ENCODE assay signal across 19 mouse cellular contexts in the genomic region with DNA sequence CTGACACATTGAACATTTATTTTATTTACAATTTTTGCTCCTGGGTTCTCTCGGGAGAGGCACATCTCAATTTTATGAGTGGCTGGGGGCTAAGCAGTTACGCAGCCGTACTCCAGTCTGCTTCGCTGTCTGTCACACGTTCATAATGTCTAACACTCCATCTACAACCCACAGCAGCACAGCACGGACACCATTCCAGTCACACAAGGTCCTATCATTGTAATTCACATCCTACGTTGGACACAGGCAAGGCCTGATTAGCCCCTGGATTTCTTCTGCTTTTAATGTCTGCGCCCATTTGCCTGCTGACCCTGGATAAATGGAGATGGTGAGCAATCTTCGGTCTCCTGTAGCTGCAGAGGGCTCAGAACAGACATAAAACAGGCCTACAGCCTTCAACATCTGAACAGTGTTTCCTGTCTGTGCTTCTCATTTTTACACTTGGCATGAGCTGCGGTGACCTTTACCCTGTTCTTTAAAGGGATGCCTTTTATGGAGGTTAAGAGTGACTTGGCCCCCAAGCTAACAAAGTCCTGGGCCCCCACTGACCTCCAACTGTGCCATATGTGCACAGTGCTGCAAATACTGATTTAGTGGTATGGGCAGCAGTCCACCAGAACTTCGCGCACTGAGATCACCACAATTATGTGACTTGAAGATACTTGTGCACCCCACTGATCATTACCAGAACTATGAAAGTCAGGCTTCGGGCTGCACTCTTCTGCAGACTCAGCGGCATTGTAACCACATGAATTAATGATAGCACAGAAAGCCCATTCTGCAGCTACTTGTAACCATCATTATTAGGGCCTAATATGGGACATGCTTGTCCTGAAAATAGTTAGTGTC.
DNase-seq lines count a peak whose midpoint lies in the region; ATAC-seq and TF ChIP-seq lines count a peak whose summit lies in the region.
"Had no signal": no experiment of that assay in that cellular context is flagged by ENCODE, and none has a peak within 500 bp of the region (broad histone marks: within the 10 kb centered on the region; RNA-seq: fewer than 3 reads in every experiment).

No protein-coding gene starts in this region.

- no peak for TF ChIP-seq CTCF in lung, embryonic 14.5 days (IDR thresholded peaks at IDR 0.05; ENCODE audit: low read depth)

- intact Hi-C loops in heart, postnatal 25 days (cut with DNase I), result no loop called here

- no peak overlapping the region for H3K4me2 ChIP-seq in heart, embryonic 11.5 days
- H3K4me2 ChIP-seq in lung, embryonic 14.5 days, result no peak overlapping the region
- no peak overlapping the region for H3K4me2 ChIP-seq in intestine, embryonic 15.5 days (replicated peaks)
- H3K4me2 ChIP-seq in neural tube, embryonic 11.5 days (ENCODE audit: low read depth), result no peak overlapping the region
- H3K4me2 ChIP-seq: forebrain, embryonic 12.5 days; limb, embryonic 15.5 days had no signal

- no peak for DNase-seq in heart, postnatal 25 days (ENCODE audit: low spot score)
- DNase-seq in lung, embryonic 14.5 days, result peak; percentile 8
- DNase-seq in lung, postnatal 10 days, result no peak
- DNase-seq in neural tube, embryonic 11.5 days (ENCODE audit: low spot score), result peak; percentile 19
- DNase-seq in cerebellum, adult 9-11 months, result no peak
- DNase-seq: cerebellum, adult 8-10 months; heart, adult 18-20 months; heart, postnatal 10 days; layer of hippocampus, postnatal 36 days; retina, postnatal 1 day; thymus, postnatal 4 days had no signal

- H3K9ac ChIP-seq in heart, embryonic 11.5 days (ENCODE audit: low read depth, low read length), result no peak overlapping the region
- no peak overlapping the region for H3K9ac ChIP-seq in lung, embryonic 14.5 days
- H3K9ac ChIP-seq in intestine, embryonic 15.5 days, result no peak overlapping the region
- no peak overlapping the region for H3K9ac ChIP-seq in neural tube, embryonic 11.5 days (ENCODE audit: low read length)
- H3K9ac ChIP-seq: forebrain, embryonic 12.5 days; limb, embryonic 15.5 days had no signal

- H3K27me3 ChIP-seq in heart, embryonic 11.5 days (ENCODE audit: control insufficient read depth, insufficient read depth, low read length), result no peaks in the 10 kb centered on the region
- no peaks in the 10 kb centered on the region for H3K27me3 ChIP-seq in lung, embryonic 14.5 days (ENCODE audit: insufficient read depth, low read length)
- no peaks in the 10 kb centered on the region for H3K27me3 ChIP-seq in intestine, embryonic 15.5 days (replicated peaks)
- H3K27me3 ChIP-seq in neural tube, embryonic 11.5 days (ENCODE audit: control insufficient read depth, insufficient read depth, low read length), result no peaks in the 10 kb centered on the region
- H3K27me3 ChIP-seq: forebrain, embryonic 12.5 days; limb, embryonic 15.5 days; Patski had no signal

- no peaks in the 10 kb centered on the region for H3K9me3 ChIP-seq in heart, embryonic 11.5 days (replicated peaks; ENCODE audit: control insufficient read depth, low read length)
- H3K9me3 ChIP-seq in lung, embryonic 14.5 days (ENCODE audit: low read depth, low read length), result no peaks in the 10 kb centered on the region
- H3K9me3 ChIP-seq in intestine, embryonic 15.5 days, result no peaks in the 10 kb centered on the region
- no peaks in the 10 kb centered on the region for H3K9me3 ChIP-seq in neural tube, embryonic 11.5 days (ENCODE audit: control insufficient read depth, low read length)
- H3K9me3 ChIP-seq: forebrain, embryonic 12.5 days; limb, embryonic 15.5 days had no signal

- no peaks in the 10 kb centered on the region for H3K36me3 ChIP-seq in heart, embryonic 11.5 days (ENCODE audit: control insufficient read depth, insufficient read depth, low read length)
- no peaks in the 10 kb centered on the region for H3K36me3 ChIP-seq in lung, embryonic 14.5 days (ENCODE audit: insufficient read depth)
- no peaks in the 10 kb centered on the region for H3K36me3 ChIP-seq in intestine, embryonic 15.5 days
- H3K36me3 ChIP-seq in neural tube, embryonic 11.5 days (ENCODE audit: control insufficient read depth, insufficient read depth, low read length), result no peaks in the 10 kb centered on the region
- H3K36me3 ChIP-seq: forebrain, embryonic 12.5 days; limb, embryonic 15.5 days had no signal

- no peaks in the 10 kb centered on the region for H3K4me1 ChIP-seq in heart, embryonic 11.5 days (ENCODE audit: control insufficient read depth, insufficient read depth, low read length)
- H3K4me1 ChIP-seq in lung, embryonic 14.5 days (ENCODE audit: insufficient read depth), result no peaks in the 10 kb centered on the region
- no peaks in the 10 kb centered on the region for H3K4me1 ChIP-seq in intestine, embryonic 15.5 days (replicated peaks)
- no peaks in the 10 kb centered on the region for H3K4me1 ChIP-seq in neural tube, embryonic 11.5 days (ENCODE audit: control insufficient read depth, insufficient read depth, low read length)
- H3K4me1 ChIP-seq: forebrain, embryonic 12.5 days had no signal

- H3K4me3 ChIP-seq in heart, embryonic 11.5 days (ENCODE audit: low read depth, low read length), result no peak overlapping the region
- no peak overlapping the region for H3K4me3 ChIP-seq in lung, embryonic 14.5 days (ENCODE audit: low read depth, low read length)
- no peak overlapping the region for H3K4me3 ChIP-seq in intestine, embryonic 15.5 days (replicated peaks)
- H3K4me3 ChIP-seq in neural tube, embryonic 11.5 days (ENCODE audit: low read depth, low read length), result no peak overlapping the region
- H3K4me3 ChIP-seq: forebrain, embryonic 12.5 days; limb, embryonic 15.5 days; myocyte had no signal

- no peak overlapping the region for H3K27ac ChIP-seq in heart, embryonic 11.5 days (ENCODE audit: low read depth, low read length)
- no peak overlapping the region for H3K27ac ChIP-seq in lung, embryonic 14.5 days (ENCODE audit: low read depth)
- H3K27ac ChIP-seq in intestine, embryonic 15.5 days, result no peak overlapping the region
- no peak overlapping the region for H3K27ac ChIP-seq in neural tube, embryonic 11.5 days (ENCODE audit: low read depth, low read length)
- H3K27ac ChIP-seq: forebrain, embryonic 12.5 days; limb, embryonic 15.5 days had no signal

- 69% methylated on average over 14 of the region's 14 CpGs for WGBS in heart, embryonic 11.5 days (ENCODE audit: insufficient replicate concordance)
- WGBS in lung, embryonic 14.5 days, result 74% methylated on average over 14 of the region's 14 CpGs
- 60% methylated on average over 14 of the region's 14 CpGs for WGBS in intestine, embryonic 15.5 days
- 47% methylated on average over 14 of the region's 14 CpGs for WGBS in neural tube, embryonic 11.5 days

- ATAC-seq in heart, embryonic 11.5 days (replicated peaks; ENCODE audit: insufficient number of reproducible peaks, low FRiP score, low TSS enrichment), result peak; percentile 49
- ATAC-seq in lung, embryonic 14.5 days (ENCODE audit: insufficient read depth), result peak; percentile 24; the same call in 1 of the 2 replicates
- peak; percentile 63; the same call in 1 of the 2 replicates for ATAC-seq in intestine, embryonic 15.5 days
- ATAC-seq in neural tube, embryonic 11.5 days (ENCODE audit: insufficient read depth, low FRiP score, low TSS enrichment), result 0 out of 2 replicates have a peak, but pooled peaks have one; percentile 33
- ATAC-seq in erythroid progenitor cell, adult 5-6 weeks (replicated peaks; ENCODE audit: low FRiP score, poor library complexity, severe bottlenecking), result no peak
- ATAC-seq: inflammation-experienced regulatory T-cells, adult 6 months; Patski had no signal

Comparison
In these comparisons a context has a peak if more than half of its experiments do, and no peak if none do; other contexts are left out.
1. DNase-seq: peak in lung, embryonic 14.5 days (single experiment) and neural tube, embryonic 11.5 days (single experiment); none in heart, postnatal 25 days (single experiment), lung, postnatal 10 days (single experiment) and cerebellum, adult 9-11 months (single experiment).